Mouse (Mus musculus) layer of hippocampus, adult 8-10 months (tissue): ENCODE data around the gene Sertad2. TPM values are rescaled to one million over a fixed set of nuclear protein-coding genes. Genes with fewer than 3 reads are reported as not detected.

Experiments used
- DNase-seq, 2 experiments: peaks; one replicate each; pipeline ENCODE4 v3.0.0; 2022; ENCODE audit warnings: low spot score in 2 of 2
- total RNA-seq, 4 experiments: library from RNA; stranded (reverse); gene quantifications; 2 replicates each; pipeline ENCODE4 v1.2.4; 2022

Gene Sertad2
- 10 to 100 TPM; 17.4 to 24.3 (median 20.9) TPM for total RNA-seq

DNA sequence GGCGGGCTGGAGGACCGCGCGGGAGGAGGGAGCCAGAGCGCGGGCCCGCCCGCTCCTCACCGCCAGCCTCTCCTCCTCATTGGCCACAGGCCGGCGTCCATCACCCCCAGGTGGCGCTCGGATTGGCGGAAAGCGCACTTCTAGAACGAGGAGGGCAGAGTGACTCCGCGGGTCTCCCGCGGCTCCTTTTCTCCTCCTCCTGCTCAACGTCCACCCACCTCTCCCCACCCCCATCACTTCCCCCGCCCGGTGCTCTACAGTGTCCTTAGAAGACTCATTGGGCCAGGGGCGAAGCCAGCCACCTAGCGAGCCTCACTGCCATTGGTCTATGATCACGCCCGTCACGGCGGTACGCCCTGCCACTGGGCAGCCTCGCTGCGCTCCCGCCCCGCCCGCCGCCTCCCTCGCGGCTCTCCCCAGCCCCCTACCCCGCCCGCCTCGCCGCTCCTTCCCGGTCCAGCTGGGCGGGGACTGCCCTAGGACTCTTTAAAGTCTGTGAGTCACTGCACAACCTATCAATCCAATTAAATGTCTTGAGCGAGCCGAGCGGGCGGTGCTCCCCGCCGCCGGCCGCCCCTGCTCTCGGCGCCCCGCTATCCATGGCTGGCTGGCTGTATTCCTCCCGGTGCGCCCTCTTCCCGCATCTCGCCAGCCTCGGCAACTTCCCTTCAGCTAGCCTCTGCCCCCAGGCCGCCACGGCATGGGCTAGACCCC is at the start of gene Sertad2:
Gene Sertad2 (plus strand): TSS at position 515 of the 714 bp plus-strand sequence.
- DNase-seq: peak; percentile 99 to 100

GRCm38 (mm10) chr11:20493922-20494626 is 49.0 kb upstream of the Sertad2 start:
- DNase-seq: no peak

DNA sequence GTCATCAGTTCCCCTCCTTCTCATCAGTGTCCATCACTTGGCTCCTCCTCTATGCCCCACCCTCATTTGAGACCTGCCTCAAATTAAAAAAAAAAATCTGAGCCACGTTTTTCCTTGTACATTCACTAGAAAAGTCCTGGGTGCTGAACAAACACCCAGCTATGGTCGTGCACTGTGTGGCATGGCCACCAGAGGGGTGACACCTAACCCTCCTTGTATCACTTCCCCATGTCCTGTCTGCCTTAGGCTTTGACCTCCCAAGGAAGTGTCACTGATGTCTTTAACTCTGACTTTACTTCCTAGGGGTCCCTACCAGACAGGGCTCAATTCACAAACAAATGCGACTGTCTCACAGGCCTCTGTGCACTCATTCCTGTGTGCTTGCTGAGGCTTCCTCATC is 42.5 kb upstream of the Sertad2 start:
- no peak for DNase-seq

DNA sequence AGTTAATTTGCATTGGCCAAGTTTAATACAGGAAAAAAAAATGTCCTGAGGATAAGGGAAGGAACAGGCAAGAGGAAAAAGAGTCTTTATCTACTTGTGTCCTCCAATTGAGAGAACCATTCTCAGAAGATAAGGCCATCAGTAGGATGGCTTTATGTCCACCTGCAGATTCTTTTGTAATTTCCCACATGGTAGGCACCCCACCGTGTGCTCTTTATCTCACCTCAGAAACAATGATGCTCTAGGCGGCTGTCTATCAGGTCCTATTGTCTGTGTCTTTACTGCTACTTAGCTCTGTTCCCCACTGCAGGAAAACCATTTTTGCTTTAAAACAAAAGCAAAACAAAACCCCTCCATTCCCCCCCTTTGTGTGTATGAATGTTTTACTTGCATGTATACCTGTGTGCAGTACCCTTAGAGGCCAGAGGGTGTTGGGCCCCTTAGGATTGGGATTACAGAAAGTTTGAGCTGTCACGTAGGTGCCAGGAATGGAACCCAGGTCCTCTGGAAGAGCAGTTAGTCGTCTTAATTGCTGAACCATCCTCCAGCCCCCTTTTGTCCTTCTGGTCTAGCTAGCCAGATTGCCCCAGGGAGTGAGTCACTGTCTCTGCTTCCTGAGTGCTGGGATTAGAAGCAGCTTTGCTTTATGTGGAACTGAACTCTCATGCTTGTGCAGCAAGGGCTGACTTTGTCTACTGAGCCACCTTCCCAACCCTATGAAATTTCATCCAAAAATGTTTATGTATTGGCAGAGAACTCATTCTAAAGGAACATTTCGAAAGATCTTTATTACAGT is 41.7 kb upstream of the Sertad2 start:
- no peak for DNase-seq

GRCm38 (mm10) chr11:20513574-20513973 is 29.5 kb upstream of the Sertad2 start:
- no peak for DNase-seq

GRCm38 (mm10) chr11:20514757-20515156 is 28.3 kb upstream of the Sertad2 start:
- DNase-seq: no peak

- no peak for DNase-seq
These were observed 21.7 kb upstream of the Sertad2 start for GRCm38 (mm10) chr11:20521321-20521720.

- DNase-seq: no peak
These were observed 20.3 kb upstream of the Sertad2 start for GRCm38 (mm10) chr11:20522750-20523149.

DNA sequence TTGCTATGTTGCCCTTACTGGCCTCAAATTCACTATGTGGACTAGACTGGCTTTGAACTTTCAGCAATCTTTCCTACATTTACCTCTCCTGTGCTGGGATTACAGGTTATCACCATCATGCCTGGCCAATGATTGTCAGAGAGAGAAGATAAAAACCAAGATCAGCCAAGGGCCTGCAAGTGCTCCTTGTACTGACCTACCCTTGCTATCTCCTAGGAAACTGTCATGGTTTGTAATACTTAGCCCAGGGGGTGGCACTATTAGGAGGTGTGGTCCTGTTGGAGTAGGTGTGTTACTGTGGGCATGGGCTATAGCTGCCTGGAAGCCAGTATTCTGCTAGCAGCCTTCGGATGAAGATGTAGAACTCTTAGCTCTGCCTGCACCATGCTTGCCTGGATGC is 18.6 kb upstream of the Sertad2 start:
- no peak for DNase-seq

GRCm38 (mm10) chr11:20525909-20526308 is 17.1 kb upstream of the Sertad2 start:
- no peak for DNase-seq

- DNase-seq: no peak
These were observed 15.2 kb upstream of the Sertad2 start for GRCm38 (mm10) chr11:20527901-20528300.

DNA sequence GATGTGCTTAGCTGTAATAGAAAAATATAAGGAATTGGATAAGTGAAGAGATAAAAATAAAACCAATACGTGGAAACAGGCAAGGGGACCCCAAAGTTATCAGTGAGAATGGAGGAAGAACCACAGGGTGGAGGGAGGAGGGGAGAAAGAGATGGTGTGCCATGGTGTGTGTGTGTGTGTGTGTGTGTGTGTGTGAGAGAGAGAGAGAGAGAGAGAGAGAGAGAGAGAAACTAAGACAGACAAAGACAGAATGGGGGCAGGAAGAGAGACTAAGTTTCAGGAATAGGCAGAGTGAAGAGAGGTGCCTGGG is 11.4 kb upstream of the Sertad2 start:
- DNase-seq: no peak

- peak in 1 of 2 experiments; percentile 25 for DNase-seq
These were observed 10.8 kb upstream of the Sertad2 start for GRCm38 (mm10) chr11:20531992-20532881.

DNA sequence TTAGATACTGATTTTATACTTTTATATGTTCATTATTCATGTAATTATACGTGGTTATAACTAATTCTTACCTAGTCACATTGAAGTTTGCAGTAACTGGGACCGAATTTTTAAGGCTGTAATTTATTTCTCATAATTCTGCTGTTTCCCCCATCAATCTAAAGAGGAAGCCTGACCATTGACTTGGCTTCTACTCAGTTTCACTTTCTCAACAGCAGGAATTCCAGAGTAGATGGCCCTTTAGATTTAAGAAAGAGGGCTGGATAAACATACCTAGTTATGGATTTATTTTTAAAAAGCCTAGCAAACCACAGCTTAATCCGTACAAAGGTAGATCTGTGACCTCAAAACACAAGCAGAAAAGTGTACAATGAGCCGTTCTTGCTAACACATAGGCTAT is 9.8 kb upstream of the Sertad2 start:
- no peak for DNase-seq

GRCm38 (mm10) chr11:20537221-20537620 is 5.8 kb upstream of the Sertad2 start:
- DNase-seq: no peak

DNA sequence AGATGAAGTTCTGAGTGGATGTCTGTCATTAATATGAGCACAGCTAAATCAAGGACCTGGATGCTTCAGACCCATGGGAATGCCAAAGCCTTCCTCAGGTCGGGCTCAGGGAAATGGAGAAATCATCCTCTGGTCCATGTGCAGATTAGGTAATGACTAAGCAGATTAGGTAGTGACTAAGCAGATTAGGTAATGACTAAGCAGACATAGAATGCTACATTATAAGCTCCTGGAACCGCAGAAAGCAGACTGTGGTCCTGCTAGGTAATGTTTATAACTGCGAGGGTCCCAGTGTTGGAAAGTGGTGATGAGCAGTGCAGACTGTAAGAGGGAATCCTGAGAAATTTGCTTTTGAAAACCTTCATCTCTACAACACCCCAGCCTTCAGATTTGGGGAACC is 4.6 kb upstream of the Sertad2 start:
- no peak for DNase-seq

- DNase-seq: no peak
These were observed 1.8 kb upstream of the Sertad2 start for GRCm38 (mm10) chr11:20541280-20541679.

- DNase-seq: peak in 1 of 2 experiments; percentile 30
These were observed 937 bp upstream of the Sertad2 start for GRCm38 (mm10) chr11:20541995-20542637.

DNA sequence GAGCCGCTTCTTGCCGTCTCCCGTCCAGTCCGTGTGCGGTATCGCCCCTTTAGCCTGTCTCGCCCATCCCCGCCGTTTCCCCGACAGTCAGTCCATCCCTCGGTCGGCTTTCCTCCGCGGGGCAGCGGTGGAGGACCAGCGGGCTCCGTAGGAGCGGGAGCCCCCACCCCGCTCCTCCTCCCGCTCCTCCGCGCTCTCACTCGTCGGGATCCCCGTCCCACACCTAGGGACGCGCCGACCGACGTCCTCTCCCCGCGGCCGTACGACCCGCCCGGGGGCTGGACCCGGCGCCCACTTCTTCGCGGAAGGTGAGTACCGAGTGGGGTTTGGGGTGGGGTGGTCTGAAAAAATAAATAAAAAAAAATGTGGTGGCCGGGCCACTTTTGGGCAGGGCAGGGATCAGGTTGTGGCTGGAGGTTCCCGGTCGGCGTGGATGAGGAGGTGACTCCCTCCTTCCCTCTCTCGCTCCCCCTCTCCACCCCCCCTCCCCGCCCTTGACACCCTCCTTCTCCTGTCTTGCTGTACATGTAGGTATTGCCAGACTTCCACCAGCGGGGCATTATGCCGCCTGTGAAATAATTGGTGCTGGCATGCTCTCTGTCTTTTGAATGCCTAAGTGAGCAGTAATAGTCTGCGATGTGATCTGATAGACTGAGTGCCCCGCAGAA is 534 bp downstream of the Sertad2 start:
- DNase-seq: no peak

- no peak for DNase-seq
These were observed 1.3 kb downstream of the Sertad2 start for GRCm38 (mm10) chr11:20544376-20544775.
